Mouse (Mus musculus) embryonic facial prominence, embryonic 10.5 days (tissue): ENCODE data around the gene Cpm. TPM values are rescaled to one million over a fixed set of nuclear protein-coding genes. Genes with fewer than 3 reads are reported as not detected.
"Not testable (repeated sequence)": the region's sequence is repeated elsewhere in the genome, so short reads cannot be mapped to it uniquely, and the experiment has no call there.

ENCODE experiments used
- DNase-seq: peaks from one replicate; pipeline ENCODE4 v3.0.0-alpha.2; 2017; ENCODE audit warnings: low spot score
- H3K27ac ChIP-seq: fragments of 300-500 bp; sonication (generic); replicated peaks from 2 replicates; pipeline ENCODE4 v1.5.1; 2016; ENCODE audit warnings: mild to moderate bottlenecking
- H3K27me3 ChIP-seq: fragments of 300-500 bp; sonication (generic); replicated peaks from 2 replicates; pipeline ENCODE4 v1.6.1; 2016; ENCODE audit warnings: low read depth, mild to moderate bottlenecking; ENCODE audit not compliant: poor library complexity, severe bottlenecking
- H3K36me3 ChIP-seq: fragments of 300-500 bp; sonication (generic); replicated peaks from 2 replicates; pipeline ENCODE4 v1.6.1; 2016; ENCODE audit warnings: mild to moderate bottlenecking, moderate library complexity
- H3K4me1 ChIP-seq: fragments of 300-500 bp; sonication (generic); 2 replicates; pipeline ENCODE4 v1.6.1; 2016
- H3K4me3 ChIP-seq: fragments of 300-500 bp; sonication (generic); 2 replicates; pipeline ENCODE4 v1.5.1; 2016; ENCODE audit warnings: mild to moderate bottlenecking, moderate library complexity
- H3K9me3 ChIP-seq: fragments of 300-500 bp; sonication (generic); 2 replicates; pipeline ENCODE4 v1.6.1; 2016; ENCODE audit warnings: mild to moderate bottlenecking
- WGBS: fragments of 180-500 bp; shearing (Covaris S2); methylation state at CpG from one replicate; pipeline ENCODE4 v1.1.7; 2016; 5-methylcytosine and 5-hydroxymethylcytosine counted together
- polyA plus RNA-seq: library from polyadenylated mRNA; unstranded; fragments of >200 nt; fragmentation: Nextera tagmentation; extraction: Ambion mirVana; gene quantifications from 2 replicates; pipeline ENCODE4 v1.2.1, GENCODE M21; 2016

Gene Cpm
- polyA plus RNA-seq, 1 experiment from 2014 or later = 11.6 TPM

DNA sequence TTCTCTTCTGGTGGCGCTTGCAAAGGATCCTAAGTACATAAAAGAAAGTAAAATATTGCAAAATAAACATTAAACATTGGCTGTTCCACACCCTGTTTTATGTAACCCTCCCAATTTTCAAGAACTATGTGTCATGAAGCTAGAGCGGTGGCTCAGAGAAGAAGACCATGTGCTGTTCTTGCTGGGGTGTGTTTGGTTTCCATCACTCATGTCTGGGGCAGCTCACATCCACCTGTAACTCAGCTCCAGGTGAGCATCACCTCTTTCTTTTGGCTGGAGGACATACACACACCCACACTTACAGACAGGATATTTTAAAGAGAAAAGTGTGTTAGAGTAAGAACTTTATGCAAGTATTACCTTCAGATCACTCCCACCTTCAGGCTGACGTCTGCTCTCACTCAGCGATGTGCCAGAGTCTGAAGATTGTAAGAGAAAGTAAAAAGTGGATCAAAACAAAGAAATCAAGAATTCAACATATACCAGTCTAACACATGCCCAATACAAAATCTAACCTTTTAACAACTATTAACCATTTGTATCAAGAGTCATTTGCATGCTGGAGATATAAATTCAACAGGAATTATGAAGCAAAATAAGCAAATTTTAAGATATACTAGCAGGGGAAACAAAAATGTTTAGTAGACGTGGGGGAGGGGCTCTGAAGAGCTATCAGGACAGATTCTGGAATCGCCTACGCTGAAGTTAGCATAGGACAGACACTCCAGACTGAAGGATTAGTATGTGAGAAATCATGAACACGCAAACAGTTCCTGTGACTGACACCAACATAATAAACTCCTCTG is 66.9 kb downstream of the Cpm start:
- Histone ChIP-seq H3K4me3 (no peak overlapping the region), H3K9me3 (no peaks in the 10 kb centered on the region), H3K27ac (no peak overlapping the region), H3K36me3 (peaks cover 97% of the 10 kb centered on the region), H3K27me3 (no peaks in the 10 kb centered on the region), H3K4me1 (no peaks in the 10 kb centered on the region)
- WGBS = 93% methylated on average over 8 of the region's 8 CpGs
- no peak for DNase-seq

DNA sequence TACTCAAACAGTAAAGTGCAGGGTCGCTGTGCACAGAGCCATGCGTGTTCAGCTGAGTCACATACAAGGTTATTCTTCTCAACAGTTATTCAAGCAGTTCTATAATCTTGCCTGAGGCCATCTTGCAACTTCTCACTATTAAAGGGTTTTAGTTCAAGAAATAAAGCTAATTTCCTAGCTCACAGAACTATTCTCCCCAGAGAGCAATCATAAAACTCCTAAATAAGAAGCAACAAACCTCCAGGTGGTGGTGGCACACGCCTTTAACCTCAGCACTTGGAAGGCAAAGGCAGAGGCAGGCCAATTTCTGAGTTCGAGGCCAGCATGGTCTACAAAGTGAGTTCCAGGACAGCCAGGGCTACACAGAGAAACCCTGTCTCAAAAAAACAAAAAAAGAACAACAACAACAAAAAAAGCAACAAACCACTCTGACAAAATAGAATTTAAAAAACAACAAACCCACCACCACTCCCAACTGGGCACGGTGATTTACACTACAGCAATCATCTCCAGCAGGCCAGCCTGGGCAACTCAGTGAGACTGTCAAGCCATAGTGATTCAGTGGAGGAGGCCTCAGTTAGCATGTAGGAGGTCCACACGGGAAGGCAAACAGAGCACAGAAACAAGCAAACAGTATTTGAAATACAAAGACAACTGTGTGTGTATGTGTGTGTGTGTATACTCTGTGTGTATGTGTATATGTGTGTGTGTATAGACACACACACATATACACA is 67.7 kb downstream of the Cpm start:
- Histone ChIP-seq H3K36me3 (peaks cover 98% of the 10 kb centered on the region), H3K4me3 (no peak overlapping the region), H3K4me1 (no peaks in the 10 kb centered on the region), H3K27ac (no peak overlapping the region), H3K9me3 (no peaks in the 10 kb centered on the region), H3K27me3 (no peaks in the 10 kb centered on the region)
- WGBS = 94% methylated on average over 6 of the region's 6 CpGs
- DNase-seq = no peak

DNA sequence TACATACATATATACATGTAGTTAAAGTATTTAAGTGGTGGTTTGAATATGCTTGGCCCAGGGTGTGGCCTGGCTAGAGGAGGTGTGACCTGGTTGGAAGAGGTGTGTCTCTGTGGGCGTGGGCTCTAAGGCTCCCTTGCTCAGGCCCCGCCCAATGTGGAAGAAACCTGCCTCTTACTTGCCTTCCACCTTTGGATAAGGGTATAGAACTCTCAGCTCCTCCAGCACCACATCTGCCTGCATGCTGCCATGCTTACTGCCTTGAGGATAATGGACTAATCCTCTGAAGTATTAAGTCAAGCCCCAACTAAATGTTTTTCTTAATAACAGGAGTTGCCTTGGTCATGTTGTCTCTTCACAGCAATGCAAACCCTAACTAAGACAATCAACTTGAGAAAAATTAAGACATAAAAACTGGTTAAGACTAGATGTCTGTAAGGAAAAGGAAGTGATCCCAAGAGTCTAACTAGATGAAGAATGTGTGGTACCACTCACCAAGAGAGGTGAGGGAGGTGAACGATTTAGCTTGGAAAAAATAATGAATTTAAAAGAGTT is 68.3 kb downstream of the Cpm start:
- H3K9me3 ChIP-seq = no peaks in the 10 kb centered on the region
- H3K36me3 ChIP-seq = peaks cover 98% of the 10 kb centered on the region
- H3K4me3 ChIP-seq = no peak overlapping the region
- no peak overlapping the region for H3K27ac ChIP-seq
- no peak for DNase-seq
- WGBS = 91% methylated on average over 3 of the region's 3 CpGs
- H3K27me3 ChIP-seq = no peaks in the 10 kb centered on the region
- no peaks in the 10 kb centered on the region for H3K4me1 ChIP-seq

DNA sequence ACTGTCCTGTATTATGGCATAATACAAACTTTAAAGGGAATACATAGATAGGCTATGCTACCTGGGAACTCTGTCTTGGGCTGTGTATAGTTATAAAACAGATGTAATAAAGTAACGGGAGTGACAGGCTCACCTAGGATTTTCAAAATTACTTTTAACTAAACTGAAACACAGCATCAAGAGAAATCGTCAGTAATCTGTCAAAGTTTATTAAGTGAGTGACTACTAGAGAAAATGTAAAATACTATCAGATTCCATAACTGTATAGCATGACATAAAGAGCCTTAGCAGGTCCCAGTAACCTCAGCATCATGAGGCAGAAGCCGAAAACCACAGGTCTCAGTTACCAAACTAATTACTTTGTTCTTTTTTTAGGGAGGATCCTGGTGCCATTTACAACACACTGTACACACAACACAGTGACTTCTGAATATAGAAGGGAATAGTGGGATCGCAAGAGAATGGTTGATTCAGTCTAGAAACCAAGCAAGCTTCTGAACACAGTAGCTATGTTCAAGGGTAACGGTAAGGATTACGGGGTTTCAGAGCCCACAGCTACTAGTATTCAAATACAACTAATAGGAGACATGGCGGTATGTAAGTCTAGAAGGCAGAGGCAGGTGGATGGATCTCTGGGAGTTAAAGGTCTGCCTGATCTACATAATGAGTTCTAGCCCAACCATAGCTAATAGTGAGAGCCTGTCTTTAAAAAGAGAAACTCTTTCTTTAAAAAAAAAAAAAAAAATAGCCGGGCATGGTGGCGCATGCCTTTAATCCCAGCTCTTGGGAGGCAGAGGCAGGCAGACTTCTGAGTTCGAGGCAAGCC is 69.2 kb downstream of the Cpm start:
- Histone ChIP-seq H3K36me3 (peaks cover 99% of the 10 kb centered on the region), H3K27ac (no peak overlapping the region), H3K4me1 (no peaks in the 10 kb centered on the region), H3K4me3 (no peak overlapping the region), H3K27me3 (no peaks in the 10 kb centered on the region), H3K9me3 (no peaks in the 10 kb centered on the region)
- WGBS = 96% methylated on average over 10 of the region's 10 CpGs
- no peak for DNase-seq

DNA sequence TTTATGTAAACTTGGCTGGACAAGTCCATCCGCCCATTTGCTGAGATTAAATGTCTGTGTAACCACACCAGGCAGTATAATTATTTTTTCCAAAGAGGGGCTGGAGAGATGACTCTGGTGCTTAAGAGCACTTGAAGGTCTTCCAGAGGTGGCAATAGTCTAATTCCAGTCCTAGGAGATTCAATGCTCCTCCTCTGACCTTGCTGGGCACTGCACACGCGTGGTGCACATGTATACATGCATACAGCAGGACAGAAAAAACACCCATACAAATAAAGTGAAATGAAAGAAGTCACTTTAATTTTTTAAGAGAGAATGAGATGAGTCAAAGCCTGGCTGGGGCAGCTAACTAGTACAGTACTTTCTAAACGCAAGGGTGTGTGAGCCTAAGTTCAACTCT is 70.6 kb downstream of the Cpm start:
- 97% methylated on average over 4 of the region's 4 CpGs for WGBS
- no peaks in the 10 kb centered on the region for H3K4me1 ChIP-seq
- no peak for DNase-seq
- H3K36me3 ChIP-seq = peaks cover 100% of the 10 kb centered on the region
- no peaks in the 10 kb centered on the region for H3K27me3 ChIP-seq
- no peak overlapping the region for H3K27ac ChIP-seq
- H3K4me3 ChIP-seq = no peak overlapping the region
- H3K9me3 ChIP-seq = no peaks in the 10 kb centered on the region

DNA sequence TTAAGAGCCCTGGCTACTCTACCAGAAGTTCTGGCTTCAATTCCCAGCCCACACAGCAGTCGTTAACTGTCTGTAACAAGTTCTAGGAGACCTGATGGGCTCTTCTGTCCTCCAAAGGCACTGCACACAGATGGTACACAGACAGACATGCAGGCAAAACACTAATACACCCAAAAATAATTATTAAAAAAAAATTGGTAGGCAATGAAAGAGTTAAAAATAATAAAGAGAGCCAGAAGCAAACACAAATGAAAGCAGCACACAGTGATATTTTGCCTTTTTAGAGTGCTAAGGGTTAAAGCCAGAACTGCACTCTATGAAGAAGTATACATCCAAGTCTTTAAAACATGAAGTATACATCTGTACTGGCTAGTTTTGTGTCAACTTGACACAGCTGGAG is 71.2 kb downstream of the Cpm start:
- DNase-seq = no peak
- 93% methylated on average over 1 of the region's 1 CpGs for WGBS
- H3K36me3 ChIP-seq = peaks cover 100% of the 10 kb centered on the region
- H3K27ac ChIP-seq = no peak overlapping the region
- no peaks in the 10 kb centered on the region for H3K27me3 ChIP-seq
- H3K4me1 ChIP-seq = no peaks in the 10 kb centered on the region
- H3K9me3 ChIP-seq = no peaks in the 10 kb centered on the region
- no peak overlapping the region for H3K4me3 ChIP-seq

DNA sequence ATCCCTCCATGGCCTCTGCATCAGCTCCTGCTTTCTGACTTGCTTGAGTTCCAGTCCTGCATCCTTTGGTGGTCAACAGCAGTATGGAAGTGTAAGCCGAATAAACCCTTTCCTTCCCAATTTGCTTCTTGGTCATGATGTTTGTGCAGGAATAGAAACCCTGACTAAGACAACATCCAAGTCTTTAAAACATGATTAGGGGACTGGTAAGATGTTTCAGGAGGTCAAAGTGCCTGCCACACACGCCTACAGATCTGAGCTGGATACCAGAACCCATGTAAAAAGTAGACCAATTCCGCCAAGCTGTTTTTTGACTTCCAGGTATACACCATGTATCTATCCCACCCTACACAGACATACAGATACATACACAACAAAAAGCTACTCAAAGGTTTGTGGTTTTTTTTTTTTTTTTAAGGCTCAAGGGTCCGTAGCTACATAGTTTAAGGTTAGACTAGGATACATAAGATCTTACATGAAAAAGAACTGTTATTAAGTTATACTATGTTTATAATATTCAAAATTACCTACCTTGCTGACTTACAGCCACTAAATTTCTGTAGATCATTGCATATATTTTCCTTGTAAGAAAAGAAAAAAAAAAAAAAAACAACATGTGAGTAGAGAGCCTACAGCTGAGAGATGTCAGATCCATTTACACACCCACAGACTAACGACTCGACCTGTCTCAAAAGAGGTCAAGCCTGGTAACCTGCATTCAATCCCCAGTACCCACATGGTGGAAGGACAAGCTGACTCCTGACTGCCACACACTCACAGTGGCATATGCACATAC is 71.9 kb downstream of the Cpm start:
- no peaks in the 10 kb centered on the region for H3K9me3 ChIP-seq
- H3K36me3 ChIP-seq = peaks cover 100% of the 10 kb centered on the region
- 91% methylated on average over 6 of the region's 6 CpGs for WGBS
- H3K27me3 ChIP-seq = no peaks in the 10 kb centered on the region
- no peak overlapping the region for H3K27ac ChIP-seq
- DNase-seq = no peak
- H3K4me3 ChIP-seq = no peak overlapping the region
- H3K4me1 ChIP-seq = no peaks in the 10 kb centered on the region

DNA sequence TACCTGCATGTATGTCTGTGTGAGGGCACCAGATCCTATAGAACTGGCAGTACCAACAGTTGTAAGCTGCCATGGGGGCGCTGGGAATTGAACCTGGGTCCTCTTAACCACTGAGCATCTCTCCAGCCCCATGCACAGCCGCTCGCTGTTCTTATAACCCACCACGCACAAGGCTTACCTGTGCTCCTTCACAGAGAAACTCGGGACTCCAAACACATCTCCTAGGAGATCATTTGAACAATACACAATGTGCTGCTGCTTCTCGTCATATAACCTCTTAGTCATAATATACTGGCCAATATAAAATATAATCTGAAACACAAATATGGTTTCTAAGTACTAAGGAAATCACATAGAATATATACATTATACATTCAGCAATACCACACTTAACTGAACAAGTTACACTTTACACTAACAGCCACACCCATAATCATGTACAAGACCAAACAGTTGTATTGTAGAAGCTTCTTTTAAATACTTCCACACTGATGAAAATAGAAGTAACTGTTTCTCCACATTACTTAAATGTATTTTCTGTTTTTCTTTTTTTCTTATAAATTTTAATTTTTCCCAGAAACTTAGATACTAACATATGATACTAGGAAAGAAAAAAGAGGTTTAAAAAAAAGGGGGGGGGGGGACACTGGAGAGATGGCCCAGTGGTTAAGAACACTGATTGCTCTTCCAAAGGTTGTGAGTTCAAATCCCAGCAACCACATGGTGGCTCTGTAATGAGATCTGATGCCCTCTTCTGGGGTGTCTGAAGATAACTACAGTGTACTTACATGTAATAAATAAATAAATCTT is 72.9 kb downstream of the Cpm start:
- Histone ChIP-seq H3K4me3 (no peak overlapping the region), H3K27me3 (no peaks in the 10 kb centered on the region), H3K4me1 (no peaks in the 10 kb centered on the region), H3K27ac (no peak overlapping the region), H3K36me3 (peaks cover 100% of the 10 kb centered on the region), H3K9me3 (no peaks in the 10 kb centered on the region)
- no peak for DNase-seq
- 94% methylated on average over 6 of the region's 6 CpGs for WGBS

DNA sequence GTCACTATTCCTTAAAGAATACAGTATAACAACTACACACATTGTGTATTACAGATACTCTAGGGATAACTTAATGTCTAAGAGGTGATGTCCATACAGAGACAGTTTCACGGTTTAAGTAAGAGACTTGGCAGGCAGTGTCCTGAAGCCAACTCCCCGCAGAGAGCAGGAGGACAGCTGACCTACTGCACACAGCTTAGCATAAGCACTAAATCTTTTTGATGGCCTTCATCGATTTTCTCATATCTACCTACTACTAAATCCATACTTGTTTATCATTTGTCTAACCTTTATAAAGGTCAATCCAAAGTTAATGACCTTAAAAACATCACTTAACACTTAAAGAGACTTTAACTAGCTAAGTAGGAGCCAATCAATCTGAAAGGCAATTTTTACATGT is 74.2 kb downstream of the Cpm start:
- Histone ChIP-seq H3K4me1 (no peaks in the 10 kb centered on the region), H3K4me3 (no peak overlapping the region), H3K9me3 (no peaks in the 10 kb centered on the region), H3K27me3 (no peaks in the 10 kb centered on the region), H3K27ac (no peak overlapping the region), H3K36me3 (peaks cover 100% of the 10 kb centered on the region)
- no peak for DNase-seq
- 95% methylated on average over 3 of the region's 3 CpGs for WGBS

DNA sequence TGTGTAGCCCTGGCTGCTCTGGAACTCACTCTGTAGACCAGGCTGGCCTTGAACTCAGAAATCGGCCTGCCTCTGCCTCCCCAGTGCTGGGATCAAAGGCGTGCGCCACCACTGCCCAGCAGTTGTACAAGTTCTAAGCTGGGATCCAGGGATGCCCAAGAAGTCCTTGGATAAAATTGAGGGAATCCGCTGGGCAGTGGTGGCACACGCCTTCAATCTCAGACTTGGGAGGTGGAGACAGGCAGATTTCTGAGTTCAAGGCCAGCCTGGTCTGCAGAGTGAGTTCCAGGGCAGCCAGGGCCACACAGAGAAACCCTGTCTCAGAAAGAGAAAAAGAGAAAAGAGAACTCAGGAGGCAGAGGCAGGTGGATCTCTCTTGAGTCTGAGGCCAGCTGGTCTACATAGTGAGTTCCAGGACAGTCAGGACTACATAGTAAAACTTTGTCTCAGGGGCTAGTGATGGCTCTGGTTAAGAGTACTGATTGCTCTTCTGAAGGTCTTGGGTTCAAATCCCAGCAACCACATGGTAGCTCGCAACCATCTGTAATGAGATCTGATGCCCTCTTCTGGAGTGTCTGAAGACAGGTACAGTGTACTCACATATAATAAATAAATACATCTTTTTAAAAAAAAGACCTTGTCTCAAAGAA is 75.1 kb downstream of the Cpm start:
- not testable (repeated sequence) for H3K9me3 ChIP-seq, DNase-seq, H3K4me1 ChIP-seq, H3K27ac ChIP-seq, H3K4me3 ChIP-seq, H3K27me3 ChIP-seq
- H3K36me3 ChIP-seq = peaks cover 100% of the 10 kb centered on the region
- WGBS = 96% methylated on average over 6 of the region's 6 CpGs

DNA sequence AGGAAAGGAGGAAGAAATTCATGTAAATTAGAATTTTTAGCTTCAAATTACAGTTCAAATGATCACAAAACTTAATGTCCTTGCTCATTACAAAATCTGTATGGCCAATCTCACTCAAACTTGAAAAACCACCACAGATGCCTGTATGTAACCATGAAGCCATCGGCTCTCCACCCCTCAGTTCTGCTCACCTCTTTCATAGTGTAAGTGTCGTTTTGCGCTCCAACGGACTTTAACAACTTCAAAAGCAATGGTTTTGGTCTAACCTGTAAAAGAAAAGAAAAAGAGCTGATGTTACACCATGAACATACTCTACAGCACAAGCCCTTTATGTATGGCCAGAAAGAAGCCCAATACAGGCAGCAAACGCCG is 75.7 kb downstream of the Cpm start:
- Histone ChIP-seq H3K9me3 (no peaks in the 10 kb centered on the region), H3K27ac (no peak overlapping the region), H3K27me3 (no peaks in the 10 kb centered on the region), H3K4me3 (no peak overlapping the region), H3K36me3 (peaks cover 95% of the 10 kb centered on the region), H3K4me1 (peaks cover 12% of the 10 kb centered on the region)
- 96% methylated on average over 6 of the region's 6 CpGs for WGBS
- no peak for DNase-seq
